Mouse (Mus musculus): ENCODE data around the gene Fibcd1.

- no peak for TF ChIP-seq CTCF (IDR thresholded peaks at IDR 0.05; ENCODE audit: borderline replicate concordance, control insufficient read depth, extremely low read depth, insufficient read depth, low read length, poor library complexity)
- no peak for TF ChIP-seq POLR2A (IDR thresholded peaks at IDR 0.05; ENCODE audit: control insufficient read depth, extremely low read depth, insufficient read depth, low read length, poor library complexity)
Measured at GRCm38 (mm10) chr2:31767815-31768214, 78.0 kb downstream of the Fibcd1 start.
